Mouse (Mus musculus) NIH3T3 (cell line): ENCODE data around the gene Defb48.

ENCODE experiments used
- DNase-seq: peaks from one replicate; pipeline ENCODE4 v3.0.0-alpha.2; 2012; ENCODE audit warnings: low read depth

Gene Defb48

DNA sequence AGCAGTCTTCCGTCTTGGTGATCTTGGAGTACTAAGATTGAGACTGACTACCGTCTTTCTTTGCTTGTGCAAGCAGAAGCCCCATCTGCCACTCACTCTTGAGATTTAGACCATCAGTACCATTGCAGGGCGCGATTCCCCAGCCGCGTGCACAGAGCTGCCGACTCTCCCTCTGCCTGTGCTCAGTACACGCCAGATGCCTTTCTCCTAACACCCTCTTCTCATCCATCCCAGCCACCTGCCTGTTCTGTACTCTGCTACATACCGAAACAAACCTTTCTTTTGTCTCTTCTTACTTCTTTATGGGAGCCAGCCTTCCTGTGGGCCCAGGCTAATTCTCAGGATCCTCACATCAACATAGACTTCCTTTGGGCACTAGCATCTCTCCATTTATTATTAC lies 48.9 kb downstream of the Defb48 start:
- DNase-seq = no peak

DNA sequence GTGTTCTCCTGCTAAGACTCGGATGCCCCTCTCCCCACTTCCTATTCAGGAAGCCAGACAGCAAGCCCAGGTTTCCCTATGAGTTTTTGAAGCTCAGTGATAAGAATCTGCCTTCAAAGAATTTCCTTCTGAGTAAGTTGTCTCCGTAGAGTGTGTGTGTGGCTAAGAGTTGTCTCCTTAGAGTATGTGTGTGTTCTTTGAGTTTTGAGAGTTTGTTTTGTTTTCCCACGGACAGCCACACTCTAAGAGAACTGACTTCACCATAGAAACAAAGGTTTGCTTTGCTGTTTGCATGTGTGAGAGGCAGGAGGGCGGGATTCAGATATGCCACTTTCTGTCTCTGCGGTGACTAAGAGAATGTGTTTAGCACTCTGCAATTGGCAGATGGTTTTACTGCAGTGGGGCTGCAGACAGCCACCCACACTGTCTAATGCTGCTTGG lies 56.2 kb downstream of the Defb48 start:
- no peak for DNase-seq
